Mouse (Mus musculus) T-helper 1 cell (primary cell): Measurements from ENCODE around the gene Gm21836.
"Not testable (repeated sequence)": the region's sequence is repeated elsewhere in the genome, so short reads cannot be mapped to it uniquely, and the experiment has no call there.

Experiments
- in situ Hi-C: fragments of 300-600 bp; cut with MboI, MseI; formaldehyde crosslinking; loops from one replicate; pipeline ENCODE4 v1.15.1; 2025; ENCODE audit warnings: high pct_unique_total_duplicates

Gene Gm21836

DNA sequence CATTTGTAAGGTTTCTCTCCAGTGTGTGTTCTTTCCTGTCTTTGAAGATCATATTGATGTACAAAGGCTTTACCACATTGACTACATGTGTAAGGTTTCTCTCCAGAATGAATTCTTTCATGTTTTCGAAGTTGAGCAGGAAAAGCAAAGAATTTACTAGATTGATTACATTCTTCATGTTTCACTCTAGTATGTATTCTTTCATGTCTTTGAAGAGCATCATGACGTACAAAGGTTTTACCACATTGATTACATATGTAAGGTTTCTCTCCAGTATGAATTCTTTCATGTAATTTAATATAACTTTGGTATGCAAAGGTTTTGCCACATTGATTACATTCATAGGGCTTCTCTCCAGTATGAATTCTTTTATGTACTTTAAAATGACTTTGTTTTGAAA, at the start of gene Gm21836:
Gene Gm21836 (minus strand): TSS at position 101 of the 400 bp plus-strand sequence.
- in situ Hi-C loops, result not testable (repeated sequence)

DNA sequence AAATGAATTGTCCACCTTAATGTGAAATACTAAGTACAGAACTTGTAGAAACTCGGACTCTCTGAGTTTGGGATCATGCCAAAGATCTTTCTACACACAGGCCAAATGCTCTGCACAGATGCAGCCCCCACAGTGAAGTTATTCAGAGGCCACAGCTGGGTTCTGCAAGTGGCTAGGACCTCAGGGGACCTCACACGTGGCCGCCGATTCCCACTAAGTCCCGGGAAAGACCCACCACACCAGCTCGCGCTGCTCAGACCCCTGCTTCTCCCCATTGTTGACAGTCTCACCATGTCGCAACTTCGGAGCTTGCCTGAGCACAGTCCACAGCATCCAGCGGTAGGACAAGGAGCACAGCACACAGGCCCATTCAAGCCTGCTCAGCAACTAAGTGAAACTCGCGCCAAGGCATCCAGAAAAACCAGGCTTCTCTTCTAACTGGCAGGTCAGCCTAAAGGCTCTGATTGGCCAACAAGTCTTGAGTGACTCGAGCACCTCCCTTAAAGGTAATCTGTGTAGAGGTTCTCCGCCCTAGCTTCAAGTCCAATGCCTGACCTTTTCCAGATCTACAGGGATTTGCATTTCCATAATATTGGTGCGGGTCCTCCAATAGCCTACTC, 13.1 kb downstream of the Gm21836 start:
- in situ Hi-C loops, result not testable (repeated sequence)

DNA sequence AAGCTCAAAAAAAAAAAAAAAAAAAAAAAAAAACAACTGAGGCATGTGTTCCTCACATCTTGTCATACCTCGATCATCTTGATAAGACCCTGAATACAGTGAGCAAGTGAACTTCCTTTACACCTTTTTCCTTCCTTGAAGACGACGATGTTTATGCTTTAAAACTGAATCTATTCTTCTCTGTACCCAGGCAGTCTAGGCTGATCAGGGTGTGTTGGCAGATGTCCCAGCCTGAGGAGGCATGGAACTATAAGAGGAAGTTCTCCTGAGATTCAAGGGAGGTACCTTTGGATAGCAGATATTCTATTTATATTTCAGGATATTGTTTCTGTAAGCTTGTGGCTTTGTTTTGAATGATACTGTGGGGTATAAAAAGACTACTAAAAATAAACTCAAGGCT, 15.5 kb downstream of the Gm21836 start:
- in situ Hi-C loops, result loop anchor here (5.0 kb wide), 1 partner anchor 36 kb away; no protein-coding TSS in a partner anchor

DNA sequence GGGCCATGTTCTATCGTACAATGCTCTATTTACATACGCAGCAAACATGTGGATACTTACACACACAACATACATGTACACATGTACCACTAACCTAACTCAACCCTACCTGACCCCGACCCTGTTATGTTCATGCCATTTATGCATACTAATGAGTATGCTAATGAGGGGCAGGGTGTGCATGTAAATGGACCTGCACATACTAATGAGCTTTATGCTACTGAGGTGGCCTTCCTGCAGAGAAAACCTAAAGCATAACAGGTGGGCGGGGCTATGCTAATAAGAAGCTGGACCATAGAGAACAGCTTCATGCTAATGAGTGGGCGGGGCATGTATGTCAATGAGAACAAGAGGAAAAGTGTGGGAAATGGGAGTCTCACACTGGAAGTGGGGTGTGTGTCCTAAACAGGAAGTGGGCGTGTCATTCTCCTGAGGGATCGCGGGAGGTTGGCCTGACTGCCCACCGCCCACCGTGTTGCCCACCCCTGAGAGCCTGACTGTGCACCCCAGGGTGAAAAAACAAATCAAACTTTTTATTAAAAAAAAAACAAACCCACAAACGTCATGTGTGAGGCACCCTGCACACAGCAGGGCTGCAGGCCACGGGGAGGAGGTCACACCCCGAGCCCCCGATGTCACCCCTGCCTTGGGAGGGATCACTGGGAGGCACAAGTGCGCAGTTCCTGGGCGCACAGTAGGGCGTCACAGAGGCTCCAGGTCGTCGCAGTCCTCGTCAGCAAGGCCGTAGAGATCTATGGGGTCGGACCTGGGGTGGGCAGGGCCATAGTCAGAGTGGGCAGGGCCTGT, 17.3 kb downstream of the Gm21836 start, which contains the start of gene Ppp2r3d:
Gene Ppp2r3d (minus strand): TSS at position 803 of the 807 bp plus-strand sequence.
- in situ Hi-C loops, result loop anchor here (5.0 kb wide), 1 partner anchor 34 kb away; no protein-coding TSS in a partner anchor

DNA sequence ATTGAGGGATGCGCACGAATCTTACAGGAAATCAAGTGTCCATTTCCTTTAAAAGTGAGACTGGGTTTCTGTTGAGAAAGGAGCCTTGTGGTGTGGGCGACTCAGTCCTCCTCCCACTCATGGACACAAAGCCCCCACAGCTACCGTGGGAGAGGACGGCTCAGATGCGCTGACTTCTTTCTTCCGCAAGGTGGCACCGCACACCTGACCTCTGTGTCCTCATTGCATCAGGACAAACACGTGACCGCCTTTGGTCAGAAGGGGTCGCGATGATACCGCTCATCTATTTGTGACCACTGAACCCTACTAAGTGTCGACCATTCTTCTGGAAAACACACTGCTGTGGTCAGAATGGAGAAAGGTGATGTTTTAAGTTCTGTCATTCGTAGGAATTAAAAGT, 17.9 kb downstream of the Gm21836 start:
- in situ Hi-C loops, result loop anchor here (5.0 kb wide), 1 partner anchor 33 kb away; no protein-coding TSS in a partner anchor

DNA sequence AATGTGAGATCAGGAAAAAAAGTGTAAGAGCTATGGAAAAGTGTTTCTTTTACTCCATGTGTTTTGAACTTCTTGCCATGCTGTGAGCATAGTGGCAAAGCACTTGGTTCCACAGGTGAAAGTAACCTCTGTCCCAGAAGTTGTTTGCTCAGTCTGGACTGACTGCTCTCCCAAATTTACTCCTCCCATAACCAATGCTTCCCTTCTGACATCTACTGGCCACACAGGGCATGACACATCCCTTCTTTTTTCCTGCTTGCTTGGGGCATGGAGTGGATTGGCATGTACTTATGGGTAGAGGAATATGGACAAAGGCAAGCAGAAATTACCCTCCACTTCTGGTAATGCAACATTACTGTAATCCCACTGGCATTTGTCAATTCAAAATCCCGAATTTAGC, 37.0 kb downstream of the Gm21836 start:
- in situ Hi-C loops, result no loop called here
